Mouse (Mus musculus) heart, adult 2 months (tissue): Measurements from ENCODE around the gene Gpcpd1. TPM values are rescaled to one million over a fixed set of nuclear protein-coding genes. Genes with fewer than 3 reads are reported as not detected.

Experiments used
- DNase-seq, 2 experiments: peaks; one replicate each; pipeline ENCODE4 v3.0.0; 2021
- H3K27ac ChIP-seq: fragments of 200-600 bp; 2 replicates; pipeline ENCODE4 v1.8.1; 2022
- H3K27me3 ChIP-seq: fragments of 200-500 bp; 2 replicates; pipeline ENCODE4 v1.6.1; 2012; ENCODE audit warnings: mild to moderate bottlenecking, low read length, inconsistent platforms, mixed read lengths; ENCODE audit not compliant: control insufficient read depth, insufficient read depth
- H3K36me3 ChIP-seq: fragments of 200-500 bp; 2 replicates; pipeline ENCODE4 v1.6.1; 2012; ENCODE audit warnings: low read length, inconsistent platforms; ENCODE audit not compliant: control insufficient read depth, insufficient read depth
- H3K4me1 ChIP-seq: fragments of 200-500 bp; 2 replicates; pipeline ENCODE4 v1.6.1; 2011; ENCODE audit warnings: low read length; ENCODE audit not compliant: control insufficient read depth, insufficient read depth
- H3K4me3 ChIP-seq: fragments of 200-600 bp; 2 replicates; pipeline ENCODE4 v1.8.1; 2022
- H3K79me2 ChIP-seq: fragments of 200-500 bp; replicated peaks from 2 replicates; pipeline ENCODE4 v1.6.1; 2012; ENCODE audit warnings: mild to moderate bottlenecking, inconsistent platforms, low read length, moderate library complexity, mixed read lengths; ENCODE audit not compliant: control insufficient read depth, insufficient read depth
- H3K9ac ChIP-seq: fragments of 200-500 bp; 2 replicates; pipeline ENCODE4 v1.6.1; 2012; ENCODE audit warnings: low read depth, mild to moderate bottlenecking, control low read depth, inconsistent platforms, low read length, mixed read lengths
- CTCF ChIP-seq: fragments of 200-600 bp; IDR thresholded peaks from 2 replicates; pipeline ENCODE4 v1.8.1; 2022; ENCODE audit warnings: antibody characterized with exemption, mild to moderate bottlenecking, moderate library complexity
- EP300 ChIP-seq: fragments of 200-500 bp; IDR thresholded peaks from 2 replicates; pipeline ENCODE4 v1.6.1; 2011; ENCODE audit warnings: low read depth, low read length, control low read depth; ENCODE audit not compliant: insufficient read depth
- POLR2A ChIP-seq: fragments of 200-500 bp; IDR thresholded peaks from 2 replicates; pipeline ENCODE4 v1.6.1; 2011; ENCODE audit warnings: mild to moderate bottlenecking, low read depth, low read length, control low read depth; ENCODE audit not compliant: insufficient read depth
- WGBS: fragments of 180-500 bp; shearing (Covaris S2); methylation state at CpG from one replicate; pipeline ENCODE4 v1.1.7; 2018; 5-methylcytosine and 5-hydroxymethylcytosine counted together
- intact Hi-C: fragments of 180-260 bp; cut with DNase I; formaldehyde crosslinking; loops from one replicate; pipeline ENCODE4 v1.15.1; 2025
- polyA plus RNA-seq: library from polyadenylated mRNA; depleted of rRNA; stranded (reverse); fragments of >200 nt; gene quantifications from 2 replicates; pipeline ENCODE4 v1.2.3, GENCODE M21; 2012
- total RNA-seq, 2 experiments: library from RNA; stranded (reverse); gene quantifications; 2 replicates each; pipeline ENCODE4 v1.2.3; 2021

Gpcpd1 gene
- total and polyA plus RNA-seq, 3 experiments: 37.5 to 224 (median 135) TPM

GRCm38 (mm10) chr2:132575256-132575655 lies 12.3 kb downstream of the Gpcpd1 start:
- WGBS: 31% methylated on average over 3 of the region's 3 CpGs
- H3K27ac ChIP-seq: peak overlapping the region; percentile 98

GRCm38 (mm10) chr2:132573280-132573679 lies 14.2 kb downstream of the Gpcpd1 start:
- Histone ChIP-seq H3K4me1 (peaks cover 4% of the 10 kb centered on the region), H3K27me3 (no peaks in the 10 kb centered on the region), H3K9ac (no peak overlapping the region; the same call in 1 of the 2 replicates), H3K36me3 (peaks cover 45% of the 10 kb centered on the region), H3K4me3 (no peak overlapping the region; the same call in 1 of the 2 replicates), H3K79me2 (no peaks in the 10 kb centered on the region), H3K27ac (peak overlapping the region; percentile 60)
- TF ChIP-seq POLR2A (no peak), CTCF (no peak), EP300 (no peak)
- intact Hi-C loops: no loop called here
- WGBS: 34% methylated on average over 2 of the region's 2 CpGs
- DNase-seq: no peak

More at GRCm38 (mm10) chr2:132575256-132575655, 12.3 kb downstream of the Gpcpd1 start:
- H3K4me1 ChIP-seq: peaks cover 4% of the 10 kb centered on the region
- DNase-seq: peak in 1 of 2 experiments; percentile 34
- peak overlapping the region; percentile 73 for H3K9ac ChIP-seq
- no peaks in the 10 kb centered on the region for H3K27me3 ChIP-seq
- peaks cover 37% of the 10 kb centered on the region for H3K36me3 ChIP-seq
- peak overlapping the region; percentile 62 for H3K4me3 ChIP-seq
- intact Hi-C loops: loop anchor here (5.0 kb wide), 1 partner anchor 62 kb away; no protein-coding TSS in a partner anchor
- H3K79me2 ChIP-seq: no peaks in the 10 kb centered on the region
- TF ChIP-seq CTCF (no peak), EP300 (no peak), POLR2A (no peak)

GRCm38 (mm10) chr2:132572651-132573050 lies 14.9 kb downstream of the Gpcpd1 start:
- no peak for TF ChIP-seq CTCF
- TF ChIP-seq EP300: no peak
- no peak for TF ChIP-seq POLR2A

GRCm38 (mm10) chr2:132571301-132571700 lies 16.2 kb downstream of the Gpcpd1 start:
- DNase-seq: no peak
- Histone ChIP-seq H3K27ac (peak overlapping the region; percentile 6; the same call in 1 of the 2 replicates), H3K4me1 (peaks cover 4% of the 10 kb centered on the region), H3K4me3 (no peak overlapping the region), H3K27me3 (no peaks in the 10 kb centered on the region), H3K79me2 (no peaks in the 10 kb centered on the region), H3K9ac (no peak overlapping the region), H3K36me3 (peaks cover 54% of the 10 kb centered on the region)
- intact Hi-C loops: no loop called here
- TF ChIP-seq EP300 (no peak), CTCF (no peak), POLR2A (no peak)
- 70% methylated on average over 2 of the region's 2 CpGs for WGBS

More at GRCm38 (mm10) chr2:132572651-132573050, 14.9 kb downstream of the Gpcpd1 start:
- H3K27me3 ChIP-seq: no peaks in the 10 kb centered on the region
- peaks cover 4% of the 10 kb centered on the region for H3K4me1 ChIP-seq
- H3K4me3 ChIP-seq: no peak overlapping the region
- H3K79me2 ChIP-seq: no peaks in the 10 kb centered on the region
- DNase-seq: no peak
- intact Hi-C loops: no loop called here
- H3K27ac ChIP-seq: peak overlapping the region; percentile 60
- peaks cover 47% of the 10 kb centered on the region for H3K36me3 ChIP-seq
- WGBS: 90% methylated on average over 3 of the region's 3 CpGs
- no peak overlapping the region for H3K9ac ChIP-seq

GRCm38 (mm10) chr2:132570869-132571268 lies 16.7 kb downstream of the Gpcpd1 start:
- intact Hi-C loops: no loop called here
- H3K4me3 ChIP-seq: no peak overlapping the region
- peaks cover 4% of the 10 kb centered on the region for H3K4me1 ChIP-seq
- DNase-seq: no peak
- H3K36me3 ChIP-seq: peaks cover 55% of the 10 kb centered on the region
- TF ChIP-seq POLR2A (no peak), CTCF (no peak), EP300 (no peak)
- no peaks in the 10 kb centered on the region for H3K27me3 ChIP-seq
- no peak overlapping the region for H3K27ac ChIP-seq
- H3K79me2 ChIP-seq: no peaks in the 10 kb centered on the region
- no peak overlapping the region for H3K9ac ChIP-seq

GRCm38 (mm10) chr2:132569686-132570085 lies 17.8 kb downstream of the Gpcpd1 start:
- Histone ChIP-seq H3K27ac (no peak overlapping the region), H3K4me1 (peaks cover 1% of the 10 kb centered on the region), H3K4me3 (no peak overlapping the region), H3K9ac (no peak overlapping the region), H3K36me3 (peaks cover 59% of the 10 kb centered on the region), H3K79me2 (no peaks in the 10 kb centered on the region; the same call in 1 of the 2 replicates), H3K27me3 (no peaks in the 10 kb centered on the region)
- intact Hi-C loops: no loop called here
- TF ChIP-seq CTCF (no peak), EP300 (no peak), POLR2A (no peak)
- no peak for DNase-seq
- WGBS: 75% methylated on average over 6 of the region's 6 CpGs
